ENCODE assay signal across 15 mouse cellular contexts in the genomic region with DNA sequence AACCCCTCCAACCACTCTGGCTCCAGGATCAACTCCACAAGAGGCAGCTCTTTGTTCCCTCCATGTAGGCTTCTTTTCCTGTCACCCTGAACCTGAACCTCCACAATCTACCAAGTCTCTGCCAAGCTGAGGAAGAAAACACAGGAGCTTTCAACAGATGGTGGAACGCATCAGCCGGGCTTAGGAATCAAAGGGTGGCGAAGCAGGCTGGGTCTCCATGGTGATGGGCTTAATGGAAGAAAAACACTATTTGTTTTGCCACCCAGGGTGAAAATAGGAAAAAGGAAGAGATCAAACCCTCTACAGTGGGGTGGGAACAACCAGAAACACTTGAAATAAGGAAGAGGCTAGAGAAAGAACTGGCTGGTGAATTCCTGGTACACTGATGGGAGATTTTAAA. TPM values are rescaled to one million over a fixed set of nuclear protein-coding genes. Genes with fewer than 3 reads are reported as not detected.
A peak's percentile ranks its signal among the peaks of the same experiment; 100 is the strongest.
DNase-seq lines count a peak whose midpoint lies in the region; ATAC-seq lines count a peak whose summit lies in the region.
"Had no signal": no experiment of that assay in that cellular context is flagged by ENCODE, and none has a peak within 500 bp of the region (broad histone marks: within the 10 kb centered on the region; RNA-seq: fewer than 3 reads in every experiment).

No protein-coding gene starts in this region.

- no peaks in the 10 kb centered on the region for H3K36me3 ChIP-seq in forebrain, embryonic 12.5 days (replicated peaks)
- H3K36me3 ChIP-seq in hindbrain, embryonic 16.5 days (ENCODE audit: control insufficient read depth, insufficient read depth, low read length): no peaks in the 10 kb centered on the region
- H3K36me3 ChIP-seq in midbrain, embryonic 16.5 days (ENCODE audit: control insufficient read depth, insufficient read depth, low read length): no peaks in the 10 kb centered on the region

- 0 out of 2 replicates have a peak overlapping the region, but pooled peaks have one; percentile 0 for H3K4me2 ChIP-seq in forebrain, embryonic 12.5 days
- H3K4me2 ChIP-seq in hindbrain, embryonic 16.5 days (ENCODE audit: low read length): peak overlapping the region; percentile 7; the same call in 1 of the 2 replicates
- H3K4me2 ChIP-seq in midbrain, embryonic 16.5 days (ENCODE audit: low read length): peak overlapping the region; percentile 31; the same call in 1 of the 2 replicates

- ATAC-seq in forebrain, embryonic 12.5 days (ENCODE audit: low FRiP score): no peak
- ATAC-seq in hindbrain, embryonic 16.5 days: no peak
- ATAC-seq in midbrain, embryonic 16.5 days: no peak
- ATAC-seq: activated CD4-positive, CD25-positive, alpha-beta regulatory T cell, adult 4 months; intestine, postnatal 0 days had no signal

- H3K4me1 ChIP-seq in forebrain, embryonic 12.5 days: peaks cover 50% of the 10 kb centered on the region
- peaks cover 34% of the 10 kb centered on the region for H3K4me1 ChIP-seq in hindbrain, embryonic 16.5 days (ENCODE audit: control insufficient read depth, insufficient read depth, low read depth, low read length)
- H3K4me1 ChIP-seq in midbrain, embryonic 16.5 days (ENCODE audit: control insufficient read depth, insufficient read depth, low read length): peaks cover 44% of the 10 kb centered on the region

- 11% methylated on average over 3 of the region's 3 CpGs for WGBS in forebrain, embryonic 12.5 days
- 12% methylated on average over 3 of the region's 3 CpGs for WGBS in hindbrain, embryonic 16.5 days
- WGBS in midbrain, embryonic 16.5 days: 7% methylated on average over 3 of the region's 3 CpGs

- peak overlapping the region; percentile 70 for H3K27ac ChIP-seq in forebrain, embryonic 12.5 days
- peak overlapping the region; percentile 66 for H3K27ac ChIP-seq in hindbrain, embryonic 16.5 days (ENCODE audit: low read depth, low read length)
- peak overlapping the region; percentile 79 for H3K27ac ChIP-seq in midbrain, embryonic 16.5 days (ENCODE audit: low read length)

- H3K27me3 ChIP-seq in forebrain, embryonic 12.5 days: peaks cover 6% of the 10 kb centered on the region; the same call in 1 of the 2 replicates
- H3K27me3 ChIP-seq in hindbrain, embryonic 16.5 days (replicated peaks; ENCODE audit: control insufficient read depth, insufficient read depth, low read length): no peaks in the 10 kb centered on the region
- H3K27me3 ChIP-seq in midbrain, embryonic 16.5 days (ENCODE audit: control insufficient read depth, insufficient read depth, low read depth, low read length): no peaks in the 10 kb centered on the region

- no peak overlapping the region for H3K9ac ChIP-seq in forebrain, embryonic 12.5 days
- no peak overlapping the region for H3K9ac ChIP-seq in hindbrain, embryonic 16.5 days (ENCODE audit: low read depth, low read length)
- peak overlapping the region; percentile 31; the same call in 1 of the 2 replicates for H3K9ac ChIP-seq in midbrain, embryonic 16.5 days (ENCODE audit: low read depth, low read length)

- H3K4me3 ChIP-seq in forebrain, embryonic 12.5 days (replicated peaks): no peak overlapping the region
- no peak overlapping the region; the same call in 1 of the 2 replicates for H3K4me3 ChIP-seq in hindbrain, embryonic 16.5 days (ENCODE audit: low read length)
- no peak overlapping the region for H3K4me3 ChIP-seq in midbrain, embryonic 16.5 days (ENCODE audit: low read depth, low read length)

- DNase-seq in embryo, embryonic 10.5 days (ENCODE audit: low spot score): peak; percentile 67
- DNase-seq in embryo, embryonic 11 days: no peak
- DNase-seq in retina, embryonic 14.5 days (ENCODE audit: low spot score): no peak
- DNase-seq in cerebellum, adult 9-10 months: no peak
- DNase-seq in spleen, postnatal 36 days (ENCODE audit: low spot score in 2 of 2): no peak
- DNase-seq: cerebellum, adult 8-10 months; heart, postnatal 14 days; kidney, postnatal 14 days; lung, adult 18-20 months; thymus, postnatal 36 days had no signal

- no peaks in the 10 kb centered on the region for H3K9me3 ChIP-seq in forebrain, embryonic 12.5 days
- no peaks in the 10 kb centered on the region for H3K9me3 ChIP-seq in hindbrain, embryonic 16.5 days (ENCODE audit: control insufficient read depth, low read length)
- H3K9me3 ChIP-seq in midbrain, embryonic 16.5 days (replicated peaks; ENCODE audit: control insufficient read depth, low read length, poor library complexity, severe bottlenecking): no peaks in the 10 kb centered on the region

RNA-seq across cellular contexts. Expression of a gene that starts 5.3 kb away (rescaled TPM):
- 1.7 and 2.1 TPM in 2 replicates for polyA plus RNA-seq in forebrain, embryonic 12.5 days (2016; fragmentation: Nextera tagmentation; extraction: Ambion mirVana)
- 3.0 and 4.0 TPM in 2 replicates for polyA plus RNA-seq in hindbrain, embryonic 16.5 days (2015; fragmentation: Nextera tagmentation; extraction: Ambion mirVana)
- 4.4 and 5.1 TPM in 2 replicates for polyA plus RNA-seq in midbrain, embryonic 16.5 days (2015; fragmentation: Nextera tagmentation; extraction: Ambion mirVana)

RNA-seq across cellular contexts. Expression of a gene that starts 16.4 kb away (rescaled TPM):
- polyA plus RNA-seq in forebrain, embryonic 12.5 days (2016; fragmentation: Nextera tagmentation; extraction: Ambion mirVana): 63.7 and 72.7 TPM in 2 replicates
- 104 and 132 TPM in 2 replicates for polyA plus RNA-seq in hindbrain, embryonic 16.5 days (2015; fragmentation: Nextera tagmentation; extraction: Ambion mirVana)
- 165 and 178 TPM in 2 replicates for polyA plus RNA-seq in midbrain, embryonic 16.5 days (2015; fragmentation: Nextera tagmentation; extraction: Ambion mirVana)

RNA-seq across cellular contexts. Expression of a gene that starts 36.5 kb away (rescaled TPM):
- 33.0 and 36.0 TPM in 2 replicates for polyA plus RNA-seq in forebrain, embryonic 12.5 days (2016; fragmentation: Nextera tagmentation; extraction: Ambion mirVana)
- polyA plus RNA-seq in hindbrain, embryonic 16.5 days (2015; fragmentation: Nextera tagmentation; extraction: Ambion mirVana): 18.2 and 20.1 TPM in 2 replicates
- polyA plus RNA-seq in midbrain, embryonic 16.5 days (2015; fragmentation: Nextera tagmentation; extraction: Ambion mirVana): 19.2 and 20.9 TPM in 2 replicates

RNA-seq across cellular contexts. Expression of a gene that starts 36.6 kb away (rescaled TPM):
- 120 and 124 TPM in 2 replicates for polyA plus RNA-seq in forebrain, embryonic 12.5 days (2016; fragmentation: Nextera tagmentation; extraction: Ambion mirVana)
- polyA plus RNA-seq in hindbrain, embryonic 16.5 days (2015; fragmentation: Nextera tagmentation; extraction: Ambion mirVana): 47.9 and 57.9 TPM in 2 replicates
- polyA plus RNA-seq in midbrain, embryonic 16.5 days (2015; fragmentation: Nextera tagmentation; extraction: Ambion mirVana): 48.9 and 57.3 TPM in 2 replicates
